Mouse (Mus musculus) spleen, adult 2 months (tissue): ENCODE measurements around the gene Cdkl4.

Experiments
- CTCF ChIP-seq: fragments of 200-500 bp; IDR thresholded peaks from 2 replicates; pipeline ENCODE4 v1.5.1; 2011; ENCODE audit warnings: mild to moderate bottlenecking, inconsistent platforms; ENCODE audit not compliant: insufficient read depth, insufficient read length, insufficient replicate concordance; ENCODE audit errors: extremely low read depth
- POLR2A ChIP-seq: fragments of 200-500 bp; IDR thresholded peaks from 2 replicates; pipeline ENCODE4 v1.6.1; 2011; ENCODE audit warnings: low read depth, low read length, inconsistent platforms

GRCm38 (mm10) chr17:80537136-80537535 is 40.5 kb downstream of the Cdkl4 start:
- TF ChIP-seq CTCF = no peak
- TF ChIP-seq POLR2A = no peak
